In the genomic region with DNA sequence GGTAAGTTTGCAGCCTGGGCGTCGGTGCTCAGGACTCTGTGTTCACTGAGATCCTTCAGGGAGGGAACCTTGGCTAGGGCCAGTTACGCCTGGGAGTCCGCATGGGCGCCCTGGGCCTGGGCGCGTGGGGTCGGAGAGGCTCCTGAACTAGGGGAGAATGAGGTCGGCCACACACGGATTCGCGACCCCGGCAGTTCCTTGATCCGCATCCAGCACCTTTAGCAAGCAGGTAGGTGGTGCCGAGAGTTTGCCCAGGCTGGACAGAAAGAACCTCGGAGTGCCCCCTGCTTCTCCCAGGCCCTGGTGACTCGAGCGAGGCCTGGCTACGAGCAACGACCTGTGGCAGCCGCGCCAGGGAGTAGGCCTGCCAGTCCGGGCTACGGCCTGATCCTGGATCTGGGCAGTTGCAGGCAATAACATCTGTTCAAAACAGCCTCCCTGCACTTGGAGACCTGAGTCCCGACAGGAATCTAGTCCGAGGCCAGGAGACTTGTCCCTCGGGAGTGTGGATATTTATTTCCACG, we compare ENCODE assay signal across 8 mouse cellular contexts. TPM values are rescaled to one million over a fixed set of nuclear protein-coding genes. Genes with fewer than 3 reads are reported as not detected.
A peak's percentile ranks its signal among the peaks of the same experiment; 100 is the strongest.
DNase-seq lines count a peak whose midpoint lies in the region; ATAC-seq and TF ChIP-seq lines count a peak whose summit lies in the region.

No protein-coding gene starts in this region.

- 16% methylated on average over 28 of the region's 28 CpGs for WGBS in heart, embryonic 12.5 days
- 17% methylated on average over 28 of the region's 28 CpGs for WGBS in liver, embryonic 11.5 days

- peak overlapping the region; percentile 91 for H3K4me2 ChIP-seq in heart, embryonic 12.5 days
- H3K4me2 ChIP-seq in liver, embryonic 11.5 days, result peak overlapping the region; percentile 96

- peak overlapping the region; percentile 67 for H3K27ac ChIP-seq in heart, embryonic 12.5 days (ENCODE audit: poor library complexity, severe bottlenecking)
- H3K27ac ChIP-seq in liver, embryonic 11.5 days (ENCODE audit: low read depth, low read length), result peak overlapping the region; percentile 81

- peak overlapping the region; percentile 73 for H3K4me3 ChIP-seq in heart, embryonic 12.5 days
- peak overlapping the region; percentile 81 for H3K4me3 ChIP-seq in liver, embryonic 11.5 days (ENCODE audit: low read depth, low read length)

- CTCF ChIA-PET in Patski (lab: Charles Lee), result interaction anchor here (1.7 to 2.9 kb wide), 2 partner anchors 12 to 19 kb away, joined by 4 to 10 read pairs; no protein-coding TSS in a partner anchor

- H3K9me3 ChIP-seq in heart, embryonic 12.5 days (replicated peaks), result no peaks in the 10 kb centered on the region
- H3K9me3 ChIP-seq in liver, embryonic 11.5 days (ENCODE audit: control insufficient read depth, low read length), result no peaks in the 10 kb centered on the region

- no peak for DNase-seq in heart, adult 18-20 months
- DNase-seq in Patski (ENCODE audit: low read depth, low spot score), result no peak
- DNase-seq in liver, embryonic 11.5 days (ENCODE audit: low spot score), result no peak
- peak; percentile 9 for DNase-seq in splenic B cell, adult 2 months (ENCODE audit: low read depth, low spot score)
- no peak for DNase-seq in layer of hippocampus, postnatal 10 days (ENCODE audit: low spot score in 2 of 2)

- peaks cover 19% of the 10 kb centered on the region for H3K4me1 ChIP-seq in heart, embryonic 12.5 days (replicated peaks)
- peaks cover 33% of the 10 kb centered on the region for H3K4me1 ChIP-seq in liver, embryonic 11.5 days (replicated peaks; ENCODE audit: control insufficient read depth, insufficient read depth, low read length)

- H3K36me3 ChIP-seq in heart, embryonic 12.5 days, result peaks cover 11% of the 10 kb centered on the region
- H3K36me3 ChIP-seq in liver, embryonic 11.5 days (ENCODE audit: control insufficient read depth, insufficient read depth, low read length), result peaks cover 3% of the 10 kb centered on the region; the same call in 1 of the 2 replicates
- H3K36me3 ChIP-seq in splenic B cell, adult 2 months (ENCODE audit: control insufficient read depth, insufficient read depth, low read length, poor library complexity, severe bottlenecking), result peaks cover 2% of the 10 kb centered on the region; the same call in 1 of the 2 replicates

- H3K9ac ChIP-seq in heart, embryonic 12.5 days, result peak overlapping the region; percentile 88
- H3K9ac ChIP-seq in liver, embryonic 11.5 days (ENCODE audit: low read depth, low read length), result peak overlapping the region; percentile 88

- in situ Hi-C loops in Patski (cut with MboI; ENCODE audit: low pct_unique_long_range_greater_than_20kb), result no loop called here

- ATAC-seq in heart, embryonic 12.5 days (ENCODE audit: insufficient number of reproducible peaks, low FRiP score), result peak; percentile 33; the same call in 1 of the 2 replicates
- peak; percentile 29 for ATAC-seq in Patski
- peak; percentile 8; the same call in 1 of the 2 replicates for ATAC-seq in granulocyte monocyte progenitor cell, adult 5-6 weeks (replicated peaks; ENCODE audit: poor library complexity, severe bottlenecking)
- peak; percentile 27; the same call in 1 of the 2 replicates for ATAC-seq in liver, embryonic 11.5 days (replicated peaks; ENCODE audit: low FRiP score)
- ATAC-seq in cerebellum, adult (ENCODE audit: insufficient number of reproducible peaks, low FRiP score, low TSS enrichment), result no peak; the same call in 1 of the 2 replicates

- no peak for TF ChIP-seq CTCF in Patski (IDR thresholded peaks at IDR 0.05)

- POLR2A ChIA-PET in Patski (lab: Charles Lee), result interaction anchor here (1.2 kb wide), 1 partner anchor 12 kb away, joined by 3 read pairs; no protein-coding TSS in a partner anchor

- no peaks in the 10 kb centered on the region for H3K27me3 ChIP-seq in heart, embryonic 12.5 days (replicated peaks)
- H3K27me3 ChIP-seq in Patski, result no peaks in the 10 kb centered on the region
- H3K27me3 ChIP-seq in liver, embryonic 11.5 days (replicated peaks; ENCODE audit: control insufficient read depth, insufficient read depth, low read length), result no peaks in the 10 kb centered on the region
- H3K27me3 ChIP-seq in splenic B cell, adult 2 months (ENCODE audit: control insufficient read depth, insufficient read depth, low read length, poor library complexity, severe bottlenecking), result no peaks in the 10 kb centered on the region

RNA-seq across cellular contexts. Expression of a gene that starts 0.3 kb away (rescaled TPM):
- 20.3 and 20.6 TPM in 2 replicates for polyA plus RNA-seq in heart, embryonic 12.5 days (2016; fragmentation: Nextera tagmentation; extraction: Ambion mirVana)
- 10 to 100 TPM; 64.0 to 78.2 TPM for total RNA-seq in heart, adult 18-20 months (2021)
- 54.5 TPM for polyA plus RNA-seq in Patski (2021)
- 26.2 and 26.6 TPM in 2 replicates for total RNA-seq in granulocyte monocyte progenitor cell, adult 5-6 weeks (2014; fragmentation: Nextera tagmentation)
- 11.3 and 11.8 TPM in 2 replicates for total RNA-seq in granulocyte monocyte progenitor cell, adult 5-6 weeks (2017)
- 29.7 and 30.0 TPM in 2 replicates for polyA plus RNA-seq in liver, embryonic 11.5 days (2014; fragmentation: Nextera tagmentation; extraction: Ambion mirVana)
- 1 to 10 TPM; 6.8 to 7.4 TPM for total RNA-seq in layer of hippocampus, postnatal 10 days (2021)

RNA-seq across cellular contexts. Expression of a gene that starts 27.3 kb away (rescaled TPM):
- polyA plus RNA-seq in heart, embryonic 12.5 days (2016; fragmentation: Nextera tagmentation; extraction: Ambion mirVana), result 30.1 and 32.0 TPM in 2 replicates
- 10 to 100 TPM; 36.7 to 41.7 TPM for total RNA-seq in heart, adult 18-20 months (2021)
- polyA plus RNA-seq in Patski (2021), result 24.7 TPM
- 5.7 and 5.9 TPM in 2 replicates for total RNA-seq in granulocyte monocyte progenitor cell, adult 5-6 weeks (2014; fragmentation: Nextera tagmentation)
- total RNA-seq in granulocyte monocyte progenitor cell, adult 5-6 weeks (2017), result 1.0 and 1.5 TPM in 2 replicates
- 18.1 and 19.2 TPM in 2 replicates for polyA plus RNA-seq in liver, embryonic 11.5 days (2014; fragmentation: Nextera tagmentation; extraction: Ambion mirVana)
- 10 to 100 TPM; 21.0 to 22.4 TPM for total RNA-seq in layer of hippocampus, postnatal 10 days (2021)

RNA-seq across cellular contexts. Expression of a gene that starts 28.1 kb away (rescaled TPM):
- polyA plus RNA-seq in heart, embryonic 12.5 days (2016; fragmentation: Nextera tagmentation; extraction: Ambion mirVana), result 37.1 and 37.6 TPM in 2 replicates
- total RNA-seq in heart, adult 18-20 months (2021), result 10 to 100 TPM; 21.4 to 23.1 TPM
- 42.8 TPM for polyA plus RNA-seq in Patski (2021)
- 34.6 and 48.4 TPM in 2 replicates for total RNA-seq in granulocyte monocyte progenitor cell, adult 5-6 weeks (2014; fragmentation: Nextera tagmentation)
- 39.3 and 41.8 TPM in 2 replicates for total RNA-seq in granulocyte monocyte progenitor cell, adult 5-6 weeks (2017)
- polyA plus RNA-seq in liver, embryonic 11.5 days (2014; fragmentation: Nextera tagmentation; extraction: Ambion mirVana), result 37.1 and 41.7 TPM in 2 replicates
- 10 to 100 TPM; 64.8 to 69.1 TPM for total RNA-seq in layer of hippocampus, postnatal 10 days (2021)

RNA-seq across cellular contexts. Expression of a gene that starts 47.1 kb away (rescaled TPM):
- 1.2 and 1.3 TPM in 2 replicates for polyA plus RNA-seq in heart, embryonic 12.5 days (2016; fragmentation: Nextera tagmentation; extraction: Ambion mirVana)
- 1 to 10 TPM; 4.7 to 5.5 TPM for total RNA-seq in heart, adult 18-20 months (2021)
- 9.4 TPM for polyA plus RNA-seq in Patski (2021)
- total RNA-seq in granulocyte monocyte progenitor cell, adult 5-6 weeks (2014; fragmentation: Nextera tagmentation), result 2.0 and 2.7 TPM in 2 replicates
- 1.2 and 1.9 TPM in 2 replicates for total RNA-seq in granulocyte monocyte progenitor cell, adult 5-6 weeks (2017)
- polyA plus RNA-seq in liver, embryonic 11.5 days (2014; fragmentation: Nextera tagmentation; extraction: Ambion mirVana), result 1.3 and 1.5 TPM in 2 replicates
- total RNA-seq in layer of hippocampus, postnatal 10 days (2021), result 10 to 100 TPM; 21.9 to 22.7 TPM

RNA-seq across cellular contexts. Expression of a gene that starts 47.4 kb away (rescaled TPM):
- polyA plus RNA-seq in heart, embryonic 12.5 days (2016; fragmentation: Nextera tagmentation; extraction: Ambion mirVana), result 38.7 and 39.1 TPM in 2 replicates
- 1 to 10 TPM; 2.9 to 5.9 TPM for total RNA-seq in heart, adult 18-20 months (2021)
- polyA plus RNA-seq in Patski (2021), result 23.5 TPM
- 4.9 and 5.8 TPM in 2 replicates for total RNA-seq in granulocyte monocyte progenitor cell, adult 5-6 weeks (2014; fragmentation: Nextera tagmentation)
- total RNA-seq in granulocyte monocyte progenitor cell, adult 5-6 weeks (2017), result 6.7 and 6.8 TPM in 2 replicates
- 76.4 and 85.4 TPM in 2 replicates for polyA plus RNA-seq in liver, embryonic 11.5 days (2014; fragmentation: Nextera tagmentation; extraction: Ambion mirVana)
- total RNA-seq in layer of hippocampus, postnatal 10 days (2021), result 10 to 100 TPM; 19.7 to 27.0 TPM
